Mouse (Mus musculus) kidney, postnatal 4 days (tissue): ENCODE measurements at regions not wholly inside any gene's neighbourhood (a gene's known extent, or its start where the extent isn't known, plus 50 kb on each side); places are given as distances from the start of the nearest gene placed in this dataset.

Experiments
- DNase-seq, 2 experiments: peaks; one replicate each; pipeline ENCODE4 v3.0.0; 2021; ENCODE audit warnings: mixed read lengths in 2 of 2

DNA sequence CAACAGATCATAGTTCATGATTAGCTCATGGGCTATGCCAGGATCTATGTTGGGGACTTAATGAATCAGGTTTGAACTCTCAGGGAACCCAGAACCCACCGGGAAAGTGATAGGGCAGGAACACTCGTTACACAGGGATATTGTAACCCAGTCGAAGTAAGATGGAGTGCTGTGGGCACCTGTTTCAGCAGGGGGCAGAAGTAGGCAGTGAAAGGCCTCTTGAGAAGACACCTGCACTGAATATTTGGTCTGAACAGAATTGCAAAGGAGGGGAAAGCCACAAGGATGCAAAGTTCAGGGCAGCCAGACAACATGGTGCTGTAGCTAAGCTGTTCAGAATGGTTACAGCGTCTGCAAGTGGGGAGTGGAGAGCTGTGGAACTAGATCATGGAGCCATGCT, 129.9 kb upstream of the Tut7 start:
- DNase-seq = peak; percentile 59 to 70

DNA sequence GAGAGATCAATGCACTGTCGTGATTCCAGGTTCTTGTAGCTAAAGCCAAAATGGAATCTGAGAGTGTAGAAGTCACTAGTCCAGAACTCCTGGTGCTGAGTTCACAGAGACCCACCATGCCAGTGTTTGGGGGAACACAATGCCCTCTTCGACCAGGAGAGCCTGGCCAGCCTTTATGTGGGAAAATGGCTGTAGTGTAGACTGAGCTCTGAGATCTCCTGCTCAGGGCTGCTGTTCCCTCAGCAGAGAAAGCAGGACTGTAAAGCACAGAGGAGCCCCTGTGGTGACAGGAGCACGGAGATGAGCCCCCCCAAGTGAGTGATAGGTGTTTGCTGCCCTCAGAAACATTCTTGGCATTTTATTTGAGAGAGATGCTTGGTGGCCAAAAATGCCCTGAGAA, 129.2 kb upstream of the Tut7 start:
- DNase-seq = no peak

DNA sequence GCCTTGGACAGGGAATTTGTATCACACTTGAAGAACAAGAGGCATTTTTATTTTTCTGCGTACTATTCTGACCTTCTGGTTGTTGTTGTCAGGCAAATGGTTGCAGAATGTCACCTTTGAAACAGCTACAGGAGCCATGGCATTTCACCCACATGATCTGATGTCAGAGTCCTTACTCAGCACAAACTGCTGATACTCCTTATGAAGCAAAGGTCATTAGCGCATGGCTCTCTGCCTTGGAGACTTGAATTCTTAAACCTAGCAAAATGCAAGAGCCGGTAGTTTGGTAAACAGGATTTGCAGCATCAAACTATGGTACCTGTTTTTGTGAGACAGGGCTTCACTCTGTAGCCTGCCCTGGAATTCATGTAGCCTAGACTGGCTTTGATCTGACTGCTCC, 127.3 kb upstream of the Tut7 start:
- DNase-seq = no peak

DNA sequence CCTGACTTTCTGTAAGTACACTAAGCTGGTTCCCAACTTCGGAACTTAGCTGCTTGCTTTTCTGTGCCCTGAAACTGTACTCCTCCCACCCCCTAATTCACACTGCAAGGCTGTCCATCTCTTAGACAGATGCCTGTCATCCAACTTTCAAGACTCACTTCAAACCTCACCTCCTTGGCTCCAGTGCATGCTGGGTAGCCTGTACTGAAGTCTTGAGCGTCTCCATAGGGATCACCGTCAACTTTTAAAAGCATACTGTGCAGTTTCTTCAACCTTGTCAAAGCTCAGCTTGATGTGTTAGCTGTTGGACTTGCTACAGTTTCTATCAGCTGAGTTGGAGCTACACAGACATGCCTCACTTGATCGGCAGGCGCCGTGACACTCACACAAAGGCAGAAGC, 126.5 kb upstream of the Tut7 start:
- DNase-seq = no peak

DNA sequence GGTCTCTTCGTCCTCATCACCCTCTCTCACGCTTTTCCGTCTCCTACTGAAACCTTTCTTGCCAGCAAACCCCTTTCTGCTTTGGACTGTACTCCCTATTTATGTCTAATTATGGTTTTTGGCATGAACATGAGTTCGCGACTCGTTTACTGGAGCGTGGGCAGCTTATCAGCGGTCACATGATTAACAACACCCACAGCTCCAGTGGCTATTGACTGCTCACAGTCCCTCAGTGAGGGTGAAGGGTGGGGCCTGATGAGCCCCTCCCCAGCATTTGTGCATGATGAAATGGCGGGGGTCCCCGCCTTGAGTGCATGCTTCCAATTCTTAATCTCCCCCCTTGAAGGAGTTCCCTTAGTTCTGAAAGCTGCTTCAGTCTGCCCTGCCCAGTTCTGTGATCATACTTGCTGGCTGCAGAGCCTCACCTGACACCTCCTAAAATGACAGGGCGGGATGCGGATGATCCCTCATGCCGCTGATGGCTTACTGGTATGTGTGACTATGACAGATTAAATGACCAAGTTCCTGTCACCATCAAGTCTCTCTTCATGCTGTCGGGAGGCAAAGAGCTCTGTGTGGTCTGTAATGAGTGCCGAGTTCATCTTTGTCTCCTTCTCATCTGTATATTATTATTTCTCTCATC, 125.7 kb upstream of the Tut7 start:
- DNase-seq = no peak

DNA sequence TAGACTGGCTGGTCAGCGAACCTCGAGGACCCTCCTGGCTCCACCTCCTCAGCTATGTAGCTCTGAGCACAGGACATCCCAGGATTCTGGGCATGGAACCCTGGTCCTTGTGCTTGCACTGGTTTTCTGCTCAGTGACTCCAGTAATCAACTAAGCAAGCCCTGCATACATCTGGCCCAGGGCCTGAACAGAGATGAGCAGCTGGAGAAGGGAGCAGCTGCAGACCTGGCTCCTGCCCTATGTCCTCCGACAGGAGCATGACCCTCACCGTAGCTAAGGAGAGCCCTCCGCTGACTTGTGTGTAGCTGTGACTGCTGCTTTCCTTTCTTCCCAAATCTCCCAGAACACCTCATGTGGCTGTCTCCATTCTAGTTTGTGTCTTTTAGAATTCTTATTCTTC, 124.5 kb upstream of the Tut7 start:
- DNase-seq = peak; percentile 10 to 31

DNA sequence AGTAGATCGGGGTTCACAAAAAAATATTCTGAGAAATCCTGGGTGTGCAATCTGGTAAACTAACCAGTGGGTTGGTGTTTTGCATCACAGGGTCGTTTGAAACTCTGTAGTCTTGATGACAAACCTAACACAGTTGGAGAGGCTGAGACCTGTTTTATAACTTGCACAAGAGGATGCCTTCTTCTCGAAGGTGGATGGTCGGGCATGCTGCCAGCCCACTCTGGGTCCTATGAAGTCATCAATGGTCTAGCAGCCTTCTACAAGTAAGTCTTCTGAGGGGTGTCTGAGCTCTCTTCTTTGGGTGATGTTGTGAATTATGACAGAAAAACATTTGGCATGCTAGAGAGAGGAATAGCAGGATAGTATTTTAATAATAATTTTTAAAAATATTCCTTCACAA, 123.6 kb upstream of the Tut7 start:
- DNase-seq = peak; percentile 24 to 50

DNA sequence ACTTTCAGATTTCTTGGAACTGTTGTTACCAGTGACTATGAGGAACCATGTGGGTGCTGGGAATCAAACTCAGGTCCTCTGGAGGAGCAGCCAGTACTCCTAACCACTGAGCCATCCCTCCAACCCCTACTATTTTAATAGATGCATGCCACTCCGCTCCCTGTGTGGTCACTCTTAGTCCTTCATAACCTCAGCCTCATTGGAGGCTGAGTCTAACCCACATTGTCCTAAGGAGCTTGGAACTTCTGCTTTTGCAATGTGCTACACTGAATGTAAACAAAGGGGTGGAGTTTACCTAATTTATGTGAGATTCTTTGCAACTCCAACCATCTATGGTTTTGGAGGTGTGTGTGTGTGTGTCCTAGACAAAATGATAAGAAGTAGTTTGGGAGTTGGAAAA, 122.7 kb upstream of the Tut7 start:
- DNase-seq = no peak

DNA sequence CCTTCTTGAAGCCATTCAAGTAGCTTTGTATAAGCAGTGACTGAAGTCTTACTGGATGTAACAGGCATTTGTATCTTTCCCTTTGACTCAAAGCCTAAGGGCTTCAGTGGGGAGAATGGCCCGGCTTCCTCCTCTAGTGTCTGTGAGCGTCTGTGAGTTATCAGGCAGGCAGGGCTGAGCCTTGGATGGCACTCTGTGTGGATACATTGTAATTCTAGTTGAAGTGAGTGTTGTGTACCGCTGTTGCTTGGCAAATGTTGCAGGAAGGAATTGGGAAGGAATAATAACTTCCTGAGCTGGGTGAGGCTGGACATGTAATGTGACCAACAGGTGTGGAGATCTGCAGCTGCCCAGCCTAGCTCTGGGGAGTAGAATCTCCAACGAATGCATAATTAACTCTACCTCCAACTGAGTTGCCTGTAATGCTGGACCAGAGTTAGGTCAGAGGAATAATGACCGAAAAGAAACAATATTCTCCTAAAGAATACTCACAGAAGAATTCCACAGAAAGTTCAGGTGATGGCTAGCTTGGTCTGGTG, 120.7 kb upstream of the Tut7 start:
- no peak for DNase-seq

DNA sequence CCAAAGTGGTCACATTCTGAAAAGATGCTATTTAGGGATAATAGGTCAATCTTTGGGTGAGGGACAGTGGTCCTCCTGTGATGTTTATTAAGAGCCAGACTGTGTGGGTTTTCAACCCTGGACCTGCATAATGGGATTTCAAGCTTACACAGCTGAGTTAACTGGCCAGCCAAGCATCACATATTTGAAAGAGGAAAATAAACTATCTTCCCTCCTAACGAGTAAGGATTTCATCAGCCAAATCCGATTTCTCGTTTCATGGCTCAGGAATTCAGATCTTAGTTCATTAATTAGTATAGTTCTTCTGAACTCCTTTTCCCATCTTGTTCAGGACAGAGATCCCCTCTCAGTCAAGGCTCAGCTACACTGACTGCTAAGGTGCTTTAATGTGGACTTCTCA, 120.1 kb upstream of the Tut7 start:
- DNase-seq = no peak

DNA sequence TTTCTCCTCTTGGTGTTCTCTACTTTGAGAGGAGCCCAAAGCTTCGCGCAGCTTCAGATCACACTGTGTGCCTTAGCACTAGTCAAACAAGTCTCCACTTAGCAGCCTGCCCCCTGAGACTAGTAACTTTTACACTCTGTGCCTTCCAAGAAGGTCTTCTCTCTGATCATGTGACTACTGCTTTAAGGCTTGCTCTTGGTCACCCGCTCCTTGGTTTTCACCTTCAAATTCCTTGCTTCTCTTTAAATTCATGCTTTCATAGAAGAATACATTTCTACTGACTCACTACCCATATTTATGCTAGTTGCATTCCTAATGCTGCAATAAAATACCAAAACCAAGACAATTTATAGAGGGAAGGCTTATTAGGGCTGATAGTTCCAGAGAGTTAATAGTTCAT, 118.6 kb upstream of the Tut7 start:
- DNase-seq = no peak

DNA sequence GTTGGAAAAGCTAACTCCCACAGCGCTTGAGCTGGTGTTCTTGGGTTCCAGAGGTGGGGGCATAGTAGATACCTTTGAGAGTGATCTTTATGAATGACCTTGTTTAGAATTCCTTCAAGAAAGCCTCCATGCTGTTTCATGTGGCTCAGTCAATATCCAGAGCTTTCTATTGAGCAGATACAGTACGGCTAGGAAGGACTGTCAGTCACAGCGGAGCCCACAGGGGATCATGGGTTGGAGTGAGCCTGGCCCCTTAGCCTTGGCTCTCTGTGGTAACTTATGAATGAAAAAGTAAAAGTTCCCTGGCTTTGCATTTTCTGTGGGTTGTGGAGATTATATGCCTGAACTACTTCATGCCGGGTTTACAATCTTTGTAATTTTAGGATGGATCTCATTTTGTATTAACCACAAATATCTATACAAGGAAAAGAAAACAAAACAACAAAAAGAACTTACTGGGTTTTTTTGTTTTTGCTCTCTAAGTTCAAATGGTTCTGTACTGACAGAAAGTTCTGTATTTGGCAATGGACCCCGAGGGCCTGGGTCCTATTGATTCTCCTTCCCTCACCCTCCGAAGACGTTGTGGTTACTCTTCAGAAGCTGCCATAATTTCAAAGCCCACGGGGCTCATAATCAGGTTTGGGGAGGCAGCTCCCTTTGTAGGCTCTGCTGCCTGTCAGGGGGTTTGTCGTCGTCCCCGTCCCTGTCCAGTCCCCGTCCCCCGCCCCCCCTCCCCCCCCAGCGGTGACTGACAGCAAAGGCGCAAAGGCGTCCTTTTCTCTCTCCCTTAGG, 117.7 kb upstream of the Tut7 start:
- no peak for DNase-seq

DNA sequence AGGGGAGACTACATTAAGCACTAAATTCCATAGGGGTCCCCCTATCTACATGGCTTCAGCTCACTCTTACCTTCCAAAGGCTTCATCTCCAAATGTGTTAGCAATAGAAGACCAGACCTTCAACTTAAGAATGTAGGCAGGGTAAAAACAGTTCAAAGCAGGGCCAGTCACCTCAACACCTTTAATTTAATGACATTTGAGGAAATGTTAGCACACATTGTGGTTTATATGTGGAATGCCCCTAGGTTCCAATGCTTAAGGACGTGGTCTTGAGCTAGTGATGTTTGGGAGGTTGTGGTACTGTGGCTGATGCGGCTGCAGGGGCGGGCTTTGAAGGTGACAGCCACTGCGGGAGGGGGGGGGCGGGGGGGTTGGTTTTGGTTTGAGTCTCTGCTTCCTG, 116.9 kb upstream of the Tut7 start:
- no peak for DNase-seq

DNA sequence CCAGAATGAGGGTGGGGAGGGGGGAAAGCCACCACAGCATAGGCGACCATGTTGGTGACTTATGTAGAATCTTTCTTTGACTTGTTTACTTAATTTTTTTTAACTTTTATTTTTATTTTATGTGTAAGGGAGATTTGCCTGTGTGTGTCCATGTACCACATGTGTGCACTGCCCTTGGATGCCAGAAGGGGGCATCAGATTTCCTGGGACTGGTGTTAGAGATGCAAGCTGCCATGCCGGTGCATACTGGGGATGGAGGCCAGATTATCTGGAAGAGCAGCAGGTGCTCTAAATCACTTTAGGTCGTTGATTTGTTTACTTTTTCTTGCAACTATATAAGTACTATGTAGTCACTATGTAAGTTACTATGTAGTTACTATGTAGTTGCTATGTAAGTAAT, 114.2 kb upstream of the Tut7 start:
- peak in 1 of 2 experiments; percentile 45 for DNase-seq

DNA sequence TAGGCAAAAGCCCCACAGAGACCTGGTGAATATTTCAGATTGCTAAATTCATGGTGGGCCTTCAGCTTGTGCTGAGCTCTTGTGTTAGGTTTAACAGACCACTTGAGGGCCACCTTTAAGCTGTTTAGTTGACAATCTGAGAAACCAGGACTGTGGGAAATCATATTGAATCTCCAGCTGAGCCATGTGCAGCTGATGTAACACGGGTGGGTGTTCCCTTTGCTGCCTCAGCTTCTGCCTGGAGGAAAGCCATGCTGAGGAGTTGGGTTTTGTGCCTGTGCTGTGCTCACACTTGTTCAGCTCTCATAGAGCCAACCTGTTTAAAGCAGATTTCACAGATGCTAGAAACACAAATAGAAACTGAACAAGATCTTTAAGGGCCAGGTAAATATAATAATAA, 111.6 kb upstream of the Tut7 start:
- DNase-seq = no peak

DNA sequence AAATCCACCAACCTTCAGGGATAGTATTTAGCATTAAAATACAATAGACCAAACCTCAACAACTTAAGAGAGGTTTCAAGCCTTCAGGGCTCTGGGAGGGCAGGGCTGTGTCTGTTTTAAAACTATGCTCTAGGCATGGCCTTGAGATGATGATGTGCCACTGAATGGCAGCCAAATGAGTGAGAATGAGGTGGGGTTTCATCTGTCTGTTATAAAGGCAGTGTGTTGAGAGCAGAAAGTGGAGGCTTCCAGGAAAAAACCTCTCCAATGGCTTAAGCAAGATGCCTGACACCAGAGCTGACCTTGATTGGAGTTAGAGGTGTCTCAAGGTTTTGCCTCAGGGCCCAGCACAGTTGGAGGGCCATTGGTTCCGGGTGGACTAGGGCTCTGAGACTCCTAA, 111.1 kb upstream of the Tut7 start:
- DNase-seq = no peak

DNA sequence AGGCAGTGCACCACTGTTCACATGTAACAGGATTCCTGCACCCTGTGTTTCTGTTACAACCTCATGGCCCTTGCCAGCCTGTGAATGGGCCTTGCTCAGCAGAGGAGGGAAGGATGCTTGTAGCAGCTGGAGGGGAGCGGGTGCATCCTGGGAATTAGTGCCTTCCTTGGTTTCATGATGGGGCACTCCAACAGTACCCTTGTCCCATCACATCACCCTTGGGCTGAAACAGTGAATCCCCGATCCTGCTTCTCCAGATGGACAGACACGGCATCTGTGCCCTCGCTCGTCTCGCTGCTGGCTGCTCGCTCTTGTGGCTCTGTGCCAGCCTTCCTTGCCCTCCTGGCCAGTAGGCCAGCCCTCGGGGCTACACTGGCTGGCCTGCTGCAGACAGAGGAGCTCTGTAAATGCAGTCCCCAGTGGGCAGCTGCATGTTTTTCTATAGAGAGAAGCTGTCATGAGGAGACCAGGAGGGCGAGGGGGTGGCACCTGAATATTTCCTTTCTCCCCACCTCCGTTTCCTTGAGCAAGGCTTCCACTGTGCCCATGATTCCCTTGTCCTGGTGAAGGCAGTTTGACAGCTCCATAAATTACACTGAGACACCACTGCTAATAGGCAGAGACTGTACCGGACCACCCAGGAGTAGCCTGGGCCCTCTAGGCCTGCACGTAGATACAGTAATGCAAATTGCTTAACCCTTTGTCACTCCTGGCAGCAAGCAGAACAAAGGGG, 104.6 kb upstream of the Tut7 start:
- peak; percentile 49 to 68 for DNase-seq

DNA sequence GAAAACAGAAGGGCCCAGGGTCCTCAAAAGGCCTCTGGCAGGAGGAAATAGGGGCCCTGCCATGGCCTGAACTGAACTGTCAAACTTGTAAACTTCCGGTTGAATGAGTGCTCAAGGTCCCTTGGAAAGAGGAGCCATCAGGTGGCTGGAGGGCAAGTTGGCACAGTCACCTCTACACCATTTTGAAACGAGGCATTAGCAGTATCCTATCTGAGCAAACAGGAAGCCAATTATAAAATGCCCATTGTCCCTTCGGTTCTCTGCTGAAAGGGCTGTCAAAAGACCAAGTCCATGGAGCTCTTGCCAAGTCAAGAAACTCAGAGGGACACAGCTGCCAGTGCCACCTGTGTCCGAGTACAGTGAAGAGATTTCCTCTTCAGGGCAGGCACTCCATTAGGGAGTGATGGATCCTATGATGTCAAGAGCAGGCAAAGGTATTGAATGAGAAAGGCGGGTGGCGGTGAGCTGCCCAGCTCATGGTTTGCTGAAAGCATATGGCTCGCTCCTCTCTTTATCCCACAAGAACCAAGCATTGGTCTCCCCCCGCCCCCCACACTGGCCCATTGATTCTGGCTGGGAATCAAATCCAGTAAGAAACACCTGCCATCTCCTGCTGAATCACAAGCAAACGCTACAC, 103.0 kb upstream of the Tut7 start:
- DNase-seq = no peak

DNA sequence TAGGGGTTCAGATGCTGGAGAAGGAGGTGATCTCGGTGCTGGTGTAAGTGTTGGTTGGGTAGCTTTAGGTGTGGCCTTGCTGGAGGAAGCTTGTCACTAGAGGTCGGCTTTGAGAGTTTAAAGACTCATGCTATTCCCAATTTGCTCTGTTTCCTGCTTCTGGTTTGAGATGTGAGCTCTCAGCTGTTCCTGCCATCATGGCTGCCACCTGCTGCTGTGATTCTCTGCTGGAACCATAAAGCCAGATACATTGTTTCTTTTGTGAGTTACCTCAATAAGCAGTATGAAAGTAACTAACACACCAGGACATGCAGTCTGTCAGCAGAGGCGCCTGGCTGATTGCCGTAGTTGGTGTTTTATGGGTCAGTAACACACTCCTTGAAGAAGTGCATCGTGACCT, 94.2 kb upstream of the Tut7 start:
- no peak for DNase-seq

DNA sequence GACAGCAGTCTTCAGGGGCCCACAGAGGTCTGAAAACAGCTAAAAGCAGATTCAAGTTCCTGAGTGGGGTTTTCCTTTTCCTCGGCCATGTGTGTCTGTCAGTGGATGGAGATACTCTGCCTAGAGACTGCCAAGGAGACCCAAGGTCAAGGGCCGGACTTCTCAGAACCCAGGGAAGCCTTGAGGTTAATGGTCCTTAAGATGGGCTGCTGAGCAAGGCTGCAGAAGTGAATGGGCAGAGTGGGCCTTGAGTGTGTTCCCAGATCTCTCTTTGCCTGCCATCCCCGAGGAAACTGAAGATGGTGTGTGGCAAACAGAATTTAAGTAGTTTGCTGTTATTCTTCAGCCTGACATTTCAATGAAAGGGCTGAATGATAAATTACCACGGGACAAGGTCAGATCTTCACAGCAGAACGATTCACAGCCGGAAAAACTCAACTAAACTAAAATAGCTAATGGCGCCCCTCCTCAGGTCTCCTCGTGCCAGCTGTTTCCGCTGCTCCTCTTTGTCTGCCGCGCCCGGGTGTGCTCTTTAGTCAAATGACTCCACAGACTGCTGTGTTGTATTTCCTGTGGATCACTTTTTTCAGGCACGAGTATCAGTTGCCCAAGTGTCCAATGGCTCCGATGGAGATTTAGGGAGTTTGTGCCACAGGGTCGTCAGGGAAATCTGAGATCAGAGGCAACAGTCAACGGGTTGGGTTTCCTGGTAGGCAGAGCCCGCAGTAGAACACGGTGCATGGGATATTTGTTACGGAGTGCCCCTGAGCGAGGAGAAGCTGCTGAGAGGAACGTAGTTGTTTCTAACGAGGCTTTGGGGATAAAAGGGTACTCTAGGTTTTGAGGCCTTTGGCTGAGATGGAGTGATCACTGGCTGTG, 93.5 kb upstream of the Tut7 start:
- peak; percentile 18 to 39 for DNase-seq

DNA sequence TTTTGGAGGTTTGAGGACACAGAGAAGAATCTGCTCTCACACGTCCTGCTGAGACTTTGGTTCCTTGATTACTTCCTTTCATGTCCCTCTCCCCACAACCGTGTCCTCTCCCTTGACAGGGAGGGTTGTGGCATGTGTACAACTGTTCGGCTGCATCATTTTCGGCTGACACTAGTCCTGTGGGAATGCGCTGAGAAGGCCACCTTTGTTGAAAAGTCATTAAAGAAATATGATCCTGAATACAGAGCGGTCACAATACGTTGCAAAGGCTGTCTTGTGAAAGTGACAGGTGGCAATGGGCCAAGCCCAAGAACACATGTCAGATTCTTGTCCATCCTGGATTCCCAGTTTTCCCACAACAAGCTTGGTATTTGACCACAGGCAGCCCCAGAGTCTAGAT, 92.8 kb upstream of the Tut7 start:
- DNase-seq = no peak
